Mouse (Mus musculus) urinary bladder, postnatal 25 days (tissue): Measurements from ENCODE around the gene Tbc1d10b.
A peak's percentile ranks its signal among the peaks of the same experiment; 100 is the strongest.

ENCODE experiments used
- DNase-seq: peaks from one replicate; pipeline ENCODE4 v3.0.0; 2022; ENCODE audit warnings: low spot score

Gene Tbc1d10b

DNA sequence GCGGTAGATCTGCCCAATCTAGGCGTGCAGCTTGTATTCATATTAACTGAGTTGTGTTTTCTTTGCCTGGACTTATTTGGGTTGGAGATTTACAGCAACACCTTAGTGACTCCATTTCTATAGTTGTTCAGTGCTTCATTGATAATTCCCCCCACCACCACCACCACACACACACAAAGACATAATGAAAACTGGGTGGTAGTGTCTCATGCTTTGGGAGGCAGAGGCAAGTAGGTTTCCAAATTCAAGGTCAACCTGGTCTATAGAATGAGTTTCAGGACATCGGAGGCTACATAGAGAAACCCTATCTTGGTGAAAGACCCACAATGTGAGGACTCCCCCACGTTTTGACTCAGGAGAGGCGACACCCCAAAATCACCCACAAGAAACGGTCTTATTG is 16.3 kb upstream of the Tbc1d10b start:
- DNase-seq: no peak

DNA sequence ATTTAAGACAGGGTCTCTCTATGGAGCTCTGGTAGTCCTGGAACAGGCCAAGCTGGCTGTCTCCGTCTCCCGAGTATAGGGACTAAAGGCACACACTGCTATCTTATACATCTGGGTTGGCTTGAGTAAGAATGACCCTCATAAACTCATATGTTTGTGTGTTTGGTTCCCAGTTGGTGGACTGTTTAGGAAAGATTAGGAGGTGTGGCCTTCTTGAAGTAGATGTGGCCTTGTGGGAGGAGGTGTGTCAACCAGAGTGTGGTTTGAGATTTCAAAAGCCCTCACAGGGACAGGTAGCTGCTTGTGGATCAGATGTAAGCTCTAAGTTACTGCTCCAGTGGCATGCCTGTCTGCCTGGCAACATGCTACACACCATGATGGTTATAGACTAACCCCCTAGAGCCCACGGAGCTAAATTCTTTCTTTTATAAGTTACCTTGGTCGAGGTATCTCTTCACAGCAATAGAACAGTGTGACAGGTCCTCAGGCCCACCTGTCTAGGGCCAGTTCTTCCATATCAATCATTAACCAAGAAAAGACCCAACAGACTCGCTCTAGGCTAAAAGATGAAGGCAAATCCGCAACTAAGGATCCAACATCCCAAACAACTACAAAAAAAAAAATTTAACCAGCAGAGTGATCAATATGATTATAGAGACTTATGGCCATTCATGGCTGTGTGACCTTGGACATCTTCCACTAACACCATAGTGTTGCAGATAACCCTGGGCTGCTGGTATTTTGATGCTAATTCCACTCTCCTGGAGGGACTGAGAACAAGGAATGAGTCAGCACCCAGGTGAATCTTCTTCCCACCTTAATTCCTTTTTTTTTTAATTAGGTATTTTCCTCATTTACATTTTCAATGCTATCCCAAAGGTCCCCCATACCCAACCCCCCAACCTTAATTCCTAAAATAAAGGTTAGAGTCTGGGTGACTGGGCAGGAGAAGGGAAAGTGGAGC is 15.5 kb upstream of the Tbc1d10b start:
- DNase-seq: no peak

DNA sequence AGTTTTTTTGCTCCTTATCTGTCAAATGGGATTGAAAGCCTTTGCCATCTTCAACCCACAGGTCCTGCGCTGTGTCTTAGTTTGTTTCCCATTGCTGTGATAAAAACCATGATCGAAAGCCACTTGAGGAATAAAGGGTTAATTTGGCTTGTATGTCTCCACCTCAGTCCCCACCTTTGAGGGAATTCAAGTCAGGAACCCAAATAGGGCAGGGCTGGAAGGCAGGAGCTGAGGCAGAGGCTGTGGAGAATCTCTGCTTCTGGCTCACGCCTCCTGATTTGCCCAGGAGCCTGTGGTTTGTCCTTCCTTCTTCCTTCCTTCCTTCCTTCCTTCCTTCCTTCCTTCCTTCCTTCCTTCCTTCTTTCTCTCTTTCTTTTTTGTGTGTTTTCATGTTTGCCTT is 14.8 kb upstream of the Tbc1d10b start:
- no peak for DNase-seq

DNA sequence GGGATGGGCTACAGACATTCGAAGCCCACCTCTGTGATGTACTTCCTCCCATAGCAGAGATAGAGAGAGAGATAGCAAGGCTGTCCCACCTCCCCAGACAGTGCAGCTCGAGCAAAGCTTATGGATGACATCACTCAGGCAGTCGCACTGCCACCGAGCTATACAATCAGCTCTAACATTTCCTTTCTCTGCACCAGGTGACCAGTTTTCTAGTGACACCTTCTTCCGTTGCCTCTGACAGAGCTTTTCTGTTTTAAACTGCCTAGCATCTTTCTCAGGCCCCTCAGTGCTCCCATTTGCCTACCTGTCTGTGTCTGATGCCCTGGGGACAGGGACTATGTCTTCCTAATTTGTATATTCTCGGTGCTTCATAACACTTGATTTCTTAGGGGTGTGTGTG is 12.2 kb upstream of the Tbc1d10b start:
- DNase-seq: no peak

DNA sequence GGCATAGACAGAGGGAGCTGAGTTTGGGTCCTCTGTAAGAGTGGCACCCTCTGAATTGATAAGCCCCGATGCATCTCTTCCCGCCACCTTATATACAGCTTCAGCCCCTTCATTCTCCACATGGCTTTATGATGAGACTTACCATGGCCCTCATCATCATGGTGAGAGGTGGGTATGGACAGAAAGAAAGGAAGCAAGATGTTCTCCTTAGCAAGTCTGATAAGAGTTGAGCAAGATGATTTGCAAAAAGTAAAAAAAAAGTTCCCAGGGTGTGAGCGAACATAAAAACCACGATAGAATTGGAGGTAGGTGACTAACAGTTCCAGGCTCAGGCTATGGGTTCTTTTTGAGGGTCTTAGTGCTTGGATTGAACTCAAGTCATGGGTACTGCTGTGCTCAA is 10.4 kb upstream of the Tbc1d10b start:
- no peak for DNase-seq

DNA sequence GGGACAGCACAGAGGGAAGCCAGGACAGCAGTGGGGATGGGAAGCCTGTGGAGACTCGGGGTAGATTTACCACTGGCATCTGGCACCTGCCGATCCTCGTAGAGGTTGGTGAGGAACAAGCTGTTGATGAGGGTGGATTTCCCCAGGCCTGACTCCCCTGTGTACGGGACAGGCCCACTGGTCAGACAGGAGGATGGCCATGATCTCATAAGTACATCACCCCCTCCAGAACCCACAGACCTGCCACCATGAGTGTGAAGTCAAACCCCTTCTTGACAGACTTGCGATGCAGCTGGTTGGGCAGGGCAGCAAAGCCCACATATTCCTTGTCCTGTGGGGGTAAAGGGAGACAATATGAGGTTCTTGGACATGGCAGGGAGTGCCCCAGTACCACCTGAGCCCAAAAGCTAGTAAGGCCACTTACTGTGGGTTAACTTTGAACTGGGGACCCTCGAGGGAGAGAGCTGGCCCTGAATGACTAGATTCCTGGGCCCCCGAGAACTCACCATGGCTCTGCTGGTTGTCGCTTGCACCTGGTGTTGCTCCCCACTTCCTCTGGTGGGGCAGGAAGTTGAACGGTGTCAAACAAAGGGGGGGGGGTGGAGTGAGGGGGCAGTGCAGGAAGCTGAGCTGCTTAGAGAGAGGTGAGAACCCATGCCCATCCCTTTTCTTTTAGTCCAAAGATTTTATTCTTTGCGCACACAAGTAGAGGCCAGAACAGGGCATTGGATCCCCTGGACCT is 9.8 kb upstream of the Tbc1d10b start:
- DNase-seq: no peak

DNA sequence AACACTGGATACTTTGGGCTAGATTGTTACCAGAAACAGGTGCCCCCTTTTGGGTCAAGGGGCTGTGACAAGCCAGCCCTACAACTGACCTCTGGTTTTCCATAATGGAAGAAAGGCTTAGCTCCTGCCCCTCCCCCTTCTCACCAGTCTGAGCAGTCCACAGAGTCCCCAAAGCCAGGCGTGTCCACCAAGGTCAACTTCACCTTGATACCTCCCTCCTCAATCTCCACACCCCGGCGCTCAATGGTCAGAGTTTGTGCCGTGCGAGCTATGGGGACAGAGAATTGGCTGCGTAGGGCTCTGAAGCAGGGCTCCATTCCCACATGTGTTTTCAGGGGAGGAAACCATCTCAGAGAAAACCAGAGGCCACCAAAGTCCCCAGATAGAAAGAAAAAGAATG is 9.2 kb upstream of the Tbc1d10b start:
- no peak for DNase-seq

DNA sequence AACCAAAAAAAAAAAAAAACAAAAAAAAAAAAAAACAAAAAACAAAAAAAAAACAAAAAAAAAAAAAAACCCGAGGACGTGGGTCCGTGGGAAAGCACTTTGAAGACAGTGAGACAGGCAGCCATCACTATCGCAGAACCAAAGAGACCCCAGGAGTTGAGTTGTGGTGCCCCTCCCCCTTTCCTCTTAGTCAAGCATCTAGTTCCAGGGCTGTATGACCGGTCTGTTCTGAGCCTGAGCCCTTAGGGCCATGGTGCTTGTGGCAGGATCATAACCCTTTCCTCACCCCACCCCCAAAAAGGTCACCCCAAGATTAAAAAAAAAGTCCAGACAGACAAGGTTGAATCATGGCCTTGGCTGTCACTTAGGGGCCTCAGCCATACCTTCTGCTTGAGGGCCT is 8.0 kb upstream of the Tbc1d10b start:
- DNase-seq: no peak

DNA sequence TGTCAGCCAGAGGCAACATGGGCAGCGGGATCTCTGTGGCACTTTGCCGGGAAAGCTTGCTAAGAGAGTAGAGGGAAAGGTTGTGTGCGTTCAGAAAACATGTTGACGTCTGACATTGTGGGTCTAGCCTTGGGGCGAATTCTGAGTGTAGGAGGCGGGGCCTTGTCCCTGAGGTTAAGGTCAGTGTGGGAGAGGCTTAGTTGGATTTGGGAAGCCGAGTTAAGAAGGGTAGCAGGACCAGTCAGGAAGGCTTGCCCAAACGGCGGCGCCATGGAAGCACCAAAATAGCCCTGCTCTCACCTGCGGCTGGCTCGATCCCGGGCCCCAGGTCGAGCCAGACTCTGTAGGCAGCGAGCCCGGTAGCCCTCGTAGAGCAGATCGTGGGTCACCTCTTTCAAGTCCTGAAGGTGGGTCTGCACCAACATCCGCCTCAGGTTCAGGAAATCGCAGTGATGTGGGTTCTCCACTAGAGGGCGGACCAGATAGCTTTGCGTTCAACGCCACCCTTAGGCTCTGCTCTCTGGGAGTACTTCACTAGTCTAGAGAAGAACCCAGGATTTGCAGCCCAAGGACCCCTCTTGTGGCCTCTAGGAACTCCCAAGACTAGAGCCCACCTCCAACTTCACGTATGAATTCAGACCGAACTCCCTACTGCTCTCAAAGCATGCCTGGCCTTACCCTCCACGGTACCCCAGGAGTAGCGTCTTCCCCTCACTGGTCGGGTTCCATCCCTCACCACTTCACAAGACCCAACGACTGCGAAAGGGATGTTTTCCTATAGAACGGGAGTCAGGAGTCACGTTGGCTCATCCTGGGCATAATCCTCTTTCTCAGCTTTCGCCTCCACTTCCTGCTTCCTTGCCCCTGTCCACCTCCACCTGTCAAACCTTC is 7.0 kb upstream of the Tbc1d10b start:
- DNase-seq: peak; percentile 48

DNA sequence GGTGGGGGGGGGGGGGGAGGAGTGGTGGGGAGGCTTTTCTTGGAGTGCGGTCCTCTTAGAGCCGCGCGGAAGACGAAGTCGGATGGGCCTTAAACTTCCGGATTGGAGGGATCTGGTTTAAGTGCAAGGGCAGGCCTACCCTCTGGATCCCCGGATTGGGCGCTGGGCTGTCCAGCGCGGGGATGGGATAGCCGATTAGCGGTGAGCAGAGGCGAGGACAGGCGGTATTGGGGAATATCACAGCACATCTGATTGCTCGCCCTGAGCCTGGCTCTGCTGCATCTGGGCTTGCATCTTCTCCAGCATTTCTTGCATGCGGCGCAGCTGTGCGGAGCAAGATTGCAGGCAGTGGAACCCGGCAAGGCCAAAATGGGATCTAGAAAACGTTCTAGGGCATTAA is 6.3 kb upstream of the Tbc1d10b start:
- no peak for DNase-seq

DNA sequence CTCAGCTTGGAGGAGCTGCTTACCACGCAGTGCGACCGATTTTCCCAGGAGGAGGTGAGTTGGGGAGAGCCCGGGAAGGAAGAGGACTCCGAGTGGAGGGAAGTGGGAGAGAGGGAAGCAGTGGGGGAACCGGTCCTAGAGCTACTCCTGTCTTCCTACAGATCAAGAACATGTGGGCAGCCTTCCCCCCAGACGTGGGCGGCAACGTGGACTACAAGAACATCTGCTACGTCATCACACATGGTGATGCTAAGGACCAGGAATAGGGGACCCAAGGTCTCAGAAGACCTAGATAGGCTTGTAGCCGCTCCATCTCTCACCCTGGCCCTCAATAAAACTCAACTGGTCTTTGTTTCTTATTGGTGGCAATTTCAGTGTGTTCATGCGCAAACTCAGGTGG is 5.7 kb upstream of the Tbc1d10b start:
- DNase-seq: no peak

DNA sequence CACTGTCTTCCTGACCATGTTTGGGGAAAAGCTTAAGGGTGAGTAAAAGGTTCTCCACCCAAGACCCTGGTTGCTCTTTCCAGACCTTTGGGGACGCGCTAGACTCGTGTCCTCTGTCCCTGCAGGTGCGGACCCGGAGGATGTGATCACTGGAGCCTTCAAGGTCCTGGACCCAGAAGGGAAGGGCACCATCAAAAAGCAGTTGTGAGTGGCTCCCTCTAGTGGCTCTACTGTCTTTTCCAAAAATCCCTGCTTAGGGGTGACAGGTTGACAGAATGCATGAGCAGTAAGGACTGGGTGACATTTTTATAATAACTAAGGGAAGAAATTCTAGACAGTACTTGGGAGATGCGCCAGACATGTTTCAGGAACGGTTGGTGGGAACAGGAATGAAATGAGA is 5.2 kb upstream of the Tbc1d10b start:
- no peak for DNase-seq

DNA sequence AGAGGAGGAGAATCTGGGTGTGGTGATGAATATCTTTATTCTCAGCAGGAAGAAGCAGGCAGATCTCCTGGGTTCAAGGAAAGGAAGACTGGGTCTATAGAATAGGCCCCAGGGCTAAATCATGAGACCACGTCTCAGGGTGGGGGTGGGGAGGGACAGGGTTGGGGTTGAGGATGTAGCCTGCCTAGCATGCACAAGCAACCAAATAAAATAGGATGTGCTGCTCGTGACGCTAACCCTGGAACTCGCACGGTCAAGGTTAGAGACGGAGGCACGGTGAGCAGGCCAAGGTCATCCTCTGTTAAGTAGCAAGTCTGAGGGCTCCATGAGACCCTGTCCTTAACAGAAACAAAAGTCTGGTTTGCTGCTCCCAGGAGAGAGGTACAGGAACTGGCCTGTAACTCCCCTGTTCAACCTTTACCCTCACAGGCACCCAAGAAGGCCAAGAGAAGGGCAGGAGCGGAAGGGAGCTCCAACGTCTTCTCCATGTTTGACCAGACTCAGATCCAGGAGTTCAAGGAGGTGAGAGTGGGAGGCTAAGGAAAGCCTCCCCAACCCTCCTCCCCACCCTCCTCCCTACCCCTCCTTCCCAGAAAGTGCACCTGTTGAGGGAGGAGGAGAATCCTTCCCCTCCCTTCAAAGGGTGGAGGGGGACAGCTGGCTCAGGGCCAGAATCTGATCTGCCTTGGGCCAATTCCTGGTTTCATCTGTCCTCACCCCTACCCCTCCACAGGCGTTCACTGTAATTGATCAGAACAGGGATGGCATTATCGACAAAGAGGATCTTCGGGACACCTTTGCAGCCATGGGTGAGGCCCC is 4.4 kb upstream of the Tbc1d10b start:
- DNase-seq: no peak

DNA sequence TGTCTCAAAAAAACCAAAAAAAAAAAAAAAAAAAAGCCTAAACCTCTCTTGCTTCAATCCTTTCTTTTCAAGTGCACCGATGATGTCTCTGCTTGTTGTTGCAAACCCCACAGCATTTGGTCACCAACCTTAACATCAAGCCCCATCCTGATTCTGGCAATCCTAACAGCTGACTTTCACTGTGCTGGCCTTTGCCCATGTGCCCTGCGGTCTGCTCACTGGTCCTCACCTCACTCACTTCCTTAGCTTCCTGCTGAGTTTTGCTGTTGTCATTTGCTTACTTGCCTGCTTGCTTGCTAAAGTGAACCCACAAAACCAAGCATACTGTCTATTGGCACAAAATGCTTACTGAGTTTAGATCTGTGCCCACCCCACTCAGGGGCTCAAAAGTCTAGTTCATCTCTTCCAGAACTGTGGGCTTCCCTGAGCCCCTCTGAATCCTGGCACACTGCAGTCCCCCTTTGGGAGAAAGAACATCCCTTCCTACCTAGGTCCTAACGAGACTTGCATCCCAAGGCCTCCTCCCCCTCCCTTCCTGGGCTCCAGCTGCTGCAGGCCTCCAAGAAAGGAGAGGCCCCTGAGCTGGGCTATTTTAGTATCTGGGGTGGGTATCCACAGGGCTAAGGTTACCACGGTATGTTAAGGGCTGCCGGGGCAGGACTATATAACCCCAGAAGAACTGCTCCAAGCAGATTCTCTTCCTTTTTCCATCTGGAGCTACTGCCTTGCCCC is 2.9 kb upstream of the Tbc1d10b start:
- no peak for DNase-seq

DNA sequence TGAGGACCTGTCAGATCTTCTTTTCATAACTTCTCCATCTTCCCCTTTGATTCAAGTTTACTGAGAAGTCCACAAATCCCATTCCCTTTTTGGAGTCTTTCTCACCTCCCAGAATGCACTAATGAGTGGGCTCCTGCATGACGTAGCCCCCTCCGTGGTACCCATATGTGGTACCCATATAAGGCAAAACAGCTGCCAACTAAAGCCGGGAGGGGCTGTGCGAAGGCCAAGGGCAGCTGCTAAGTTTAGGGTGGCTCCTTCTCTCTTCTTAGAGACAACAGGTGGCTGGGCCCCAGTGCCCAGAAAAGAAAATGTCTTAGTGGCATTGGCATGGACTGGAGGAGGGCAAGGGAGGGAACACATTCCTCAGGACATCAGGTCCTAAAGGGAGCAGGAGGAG is 2.0 kb upstream of the Tbc1d10b start:
- DNase-seq: no peak

DNA sequence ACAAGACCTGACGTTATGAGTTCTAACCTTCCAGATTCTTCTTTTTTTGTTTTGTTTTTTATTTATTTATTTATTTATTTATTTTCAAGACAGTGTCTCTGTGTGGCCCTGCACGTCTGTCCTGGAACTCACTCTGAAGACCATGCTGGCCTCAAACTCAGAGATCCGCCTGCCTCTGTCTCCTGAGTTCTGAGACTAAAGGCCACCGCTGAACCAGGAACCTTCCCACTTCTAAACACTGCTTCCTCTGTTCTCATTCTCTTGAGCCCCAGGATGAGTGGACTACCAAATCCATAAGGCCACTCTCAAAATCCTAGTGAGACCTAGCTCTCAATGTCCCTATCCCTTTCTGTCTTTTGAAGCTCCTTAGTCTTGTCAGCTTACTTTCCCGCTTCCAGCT is 1.6 kb upstream of the Tbc1d10b start:
- no peak for DNase-seq

DNA sequence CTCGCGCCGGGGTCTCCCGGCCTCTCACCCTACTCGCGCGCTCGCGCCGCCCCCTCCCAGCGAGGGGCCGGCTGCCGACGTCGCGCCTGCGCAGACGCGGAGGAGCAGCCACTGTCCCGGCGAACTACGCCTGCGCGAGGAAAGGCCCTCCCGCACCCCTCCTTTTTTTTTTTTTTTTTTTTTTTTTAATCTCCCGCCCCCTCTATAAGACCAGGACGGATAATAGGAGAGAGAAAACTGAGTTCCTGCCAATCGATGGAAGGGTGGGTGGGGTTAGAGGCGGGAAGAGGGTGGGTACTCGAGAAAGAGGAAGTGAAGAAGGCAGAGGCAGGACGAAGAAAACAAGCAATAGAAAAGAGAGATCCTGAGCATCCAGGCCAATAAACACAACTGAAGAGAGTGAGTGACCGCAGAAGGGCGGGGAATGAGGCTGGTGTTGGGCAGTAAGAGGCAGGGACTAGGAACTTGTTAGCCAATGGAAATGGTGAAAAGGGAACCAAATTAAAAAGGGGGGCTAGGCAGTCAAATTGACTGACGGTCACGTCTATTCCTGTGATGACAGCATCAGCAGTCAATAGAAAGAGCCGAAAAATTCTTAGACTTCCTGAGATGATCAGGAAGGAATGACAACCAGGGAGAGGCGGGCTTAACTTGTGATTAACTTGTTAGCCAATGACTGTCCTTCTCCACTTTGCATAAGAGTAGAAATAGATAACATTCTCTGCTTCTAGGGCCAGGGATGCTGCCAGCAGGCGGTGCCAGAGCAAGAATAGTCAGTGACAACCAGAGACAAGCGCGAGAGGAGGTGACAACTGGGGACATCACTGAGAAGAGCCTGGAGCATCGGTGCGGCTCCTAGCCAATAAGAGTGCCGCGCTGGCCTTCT is 528 bp upstream of the Tbc1d10b start, which contains the start of gene Mylpf:
Mylpf (plus strand) TSS at position 338 of the 886 bp plus-strand sequence.
- peak; percentile 89 for DNase-seq

DNA sequence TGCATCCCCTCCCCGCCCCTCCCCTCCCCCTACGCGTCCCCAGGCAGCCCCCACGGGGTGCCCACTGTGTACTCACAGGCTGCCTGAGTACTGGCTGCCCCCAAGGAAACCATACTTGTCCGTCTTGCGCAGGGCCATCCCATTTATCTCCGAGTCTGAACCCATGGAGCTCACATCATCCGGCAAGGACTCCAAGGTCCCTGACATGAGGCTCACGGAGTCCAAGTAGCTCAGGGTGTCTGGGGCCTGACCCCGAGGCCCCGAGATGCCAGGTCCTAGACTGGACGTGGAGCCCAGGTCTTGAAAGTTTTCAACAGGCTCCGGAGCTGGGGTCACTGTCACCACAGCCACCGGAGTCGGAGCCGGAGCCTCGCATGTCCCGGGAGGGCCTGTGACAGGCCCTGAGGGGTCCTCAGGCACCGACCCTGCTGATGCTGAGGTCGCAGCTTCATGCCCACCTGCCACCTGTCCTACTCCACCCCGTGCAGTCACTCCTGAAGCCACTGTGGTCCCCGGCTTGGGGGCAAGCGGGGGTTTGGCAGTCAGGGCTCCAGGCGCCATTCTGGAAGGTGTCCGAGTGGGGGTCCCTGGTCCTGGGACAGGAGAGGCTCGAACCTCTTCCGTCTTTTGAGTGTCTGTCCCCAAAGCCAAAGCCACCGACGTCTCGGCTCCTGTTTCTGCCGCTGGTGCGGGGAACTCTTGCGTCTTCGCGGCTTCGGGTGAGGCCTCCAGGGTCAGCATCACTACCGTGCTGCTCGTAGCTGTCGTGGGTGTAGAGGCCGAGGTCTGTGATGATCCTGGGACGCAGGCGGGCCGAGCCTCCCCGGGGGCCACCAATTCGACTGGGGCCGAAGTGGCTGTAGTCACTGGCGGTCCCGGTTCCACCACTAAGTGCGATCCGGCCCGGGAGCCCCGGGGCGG is 634 bp downstream of the Tbc1d10b start:
- DNase-seq: peak; percentile 26

DNA sequence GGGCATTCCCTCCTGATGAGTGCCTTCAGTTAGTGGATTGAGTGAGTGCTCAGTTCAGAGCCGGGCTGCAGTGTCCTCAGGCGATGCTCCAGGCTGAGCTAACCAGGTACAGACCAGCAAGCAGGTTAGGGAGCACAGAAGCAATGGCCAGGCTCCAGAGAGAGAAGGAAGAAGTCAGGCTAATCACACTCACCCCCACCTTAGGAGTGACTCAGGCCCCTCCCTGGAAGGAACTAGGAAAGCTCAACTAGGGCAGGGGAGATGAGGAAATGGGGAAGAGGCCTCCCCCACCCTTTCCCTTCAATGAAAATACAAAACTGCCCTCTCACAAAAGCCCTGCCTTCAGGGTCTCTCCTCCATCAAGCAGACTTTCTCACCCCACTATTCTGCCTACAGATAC is 1.7 kb downstream of the Tbc1d10b start:
- DNase-seq: no peak
